Mouse (Mus musculus): Measurements from ENCODE around the gene Fcer1g. TPM values are rescaled to one million over a fixed set of nuclear protein-coding genes. Genes with fewer than 3 reads are reported as not detected.

Fcer1g gene
- polyA plus RNA-seq, 1 experiment, result 46.7 TPM

- Histone ChIP-seq H3K36me3 (ENCODE audit: control insufficient read depth, insufficient read depth, low read length) (no peaks in the 10 kb centered on the region), H3K27ac (ENCODE audit: insufficient read depth, low read depth, low read length) (no peak overlapping the region), H3K4me3 (ENCODE audit: low read depth, low read length) (no peak overlapping the region), H3K4me1 (ENCODE audit: control insufficient read depth, insufficient read depth, insufficient read length, low read length) (peaks cover 6% of the 10 kb centered on the region; the same call in 1 of the 2 replicates), H3K27me3 (ENCODE audit: control insufficient read depth, insufficient read depth, low read length) (peaks cover 11% of the 10 kb centered on the region; the same call in 1 of the 2 replicates)
- WGBS, result 80% methylated on average over 14 of the region's 14 CpGs
- TF ChIP-seq POLR2A (IDR thresholded peaks at IDR 0.05; ENCODE audit: low read depth, low read length), result no peak
- no peak for TF ChIP-seq CTCF (IDR thresholded peaks at IDR 0.05; ENCODE audit: extremely low read depth, insufficient read length, insufficient replicate concordance, low read depth, low read length)
Measured at GRCm38 (mm10) chr1:171189476-171190114, 44.6 kb downstream of the Fcer1g start.

GRCm38 (mm10) chr1:171189046-171189445 is 45.1 kb downstream of the Fcer1g start:
- 26% methylated on average over 8 of the region's 8 CpGs for WGBS
- Histone ChIP-seq H3K27ac (ENCODE audit: insufficient read depth, low read depth, low read length) (no peak overlapping the region), H3K27me3 (ENCODE audit: control insufficient read depth, insufficient read depth, low read length) (peaks cover 8% of the 10 kb centered on the region; the same call in 1 of the 2 replicates), H3K4me1 (ENCODE audit: control insufficient read depth, insufficient read depth, insufficient read length, low read length) (peaks cover 9% of the 10 kb centered on the region; the same call in 1 of the 2 replicates), H3K4me3 (ENCODE audit: low read depth, low read length) (no peak overlapping the region), H3K36me3 (ENCODE audit: control insufficient read depth, insufficient read depth, low read length) (no peaks in the 10 kb centered on the region)
- TF ChIP-seq POLR2A (IDR thresholded peaks at IDR 0.05; ENCODE audit: low read depth, low read length) (no peak), CTCF (IDR thresholded peaks at IDR 0.05; ENCODE audit: extremely low read depth, insufficient read length, insufficient replicate concordance, low read depth, low read length) (no peak)

- H3K4me1 ChIP-seq (ENCODE audit: control insufficient read depth, insufficient read depth, insufficient read length, low read length), result peaks cover 12% of the 10 kb centered on the region; the same call in 1 of the 2 replicates
- TF ChIP-seq CTCF (IDR thresholded peaks at IDR 0.05; ENCODE audit: extremely low read depth, insufficient read length, insufficient replicate concordance, low read depth, low read length) (no peak), POLR2A (IDR thresholded peaks at IDR 0.05; ENCODE audit: low read depth, low read length) (no peak)
- H3K27ac ChIP-seq (ENCODE audit: insufficient read depth, low read depth, low read length), result no peak overlapping the region
- H3K4me3 ChIP-seq (ENCODE audit: low read depth, low read length), result no peak overlapping the region
- H3K36me3 ChIP-seq (ENCODE audit: control insufficient read depth, insufficient read depth, low read length), result no peaks in the 10 kb centered on the region
- H3K27me3 ChIP-seq (ENCODE audit: control insufficient read depth, insufficient read depth, low read length), result no peaks in the 10 kb centered on the region; the same call in 1 of the 2 replicates
- 75% methylated on average over 13 of the region's 13 CpGs for WGBS
Measured at GRCm38 (mm10) chr1:171187851-171188700, 46.1 kb downstream of the Fcer1g start.

- no peaks in the 10 kb centered on the region for H3K27me3 ChIP-seq (ENCODE audit: control insufficient read depth, insufficient read depth, low read length)
- TF ChIP-seq POLR2A (IDR thresholded peaks at IDR 0.05; ENCODE audit: low read depth, low read length) (no peak), CTCF (IDR thresholded peaks at IDR 0.05; ENCODE audit: extremely low read depth, insufficient read length, insufficient replicate concordance, low read depth, low read length) (no peak)
- peaks cover 8% of the 10 kb centered on the region; the same call in 1 of the 2 replicates for H3K4me1 ChIP-seq (ENCODE audit: control insufficient read depth, insufficient read depth, insufficient read length, low read length)
- no peaks in the 10 kb centered on the region for H3K36me3 ChIP-seq (ENCODE audit: control insufficient read depth, insufficient read depth, low read length)
- 84% methylated on average over 8 of the region's 8 CpGs for WGBS
- no peak overlapping the region for H3K27ac ChIP-seq (ENCODE audit: insufficient read depth, low read depth, low read length)
- no peak overlapping the region for H3K4me3 ChIP-seq (ENCODE audit: low read depth, low read length)
Measured at GRCm38 (mm10) chr1:171185655-171186054, 48.5 kb downstream of the Fcer1g start.

GRCm38 (mm10) chr1:171184314-171184713 is 49.9 kb downstream of the Fcer1g start:
- Histone ChIP-seq H3K27ac (ENCODE audit: insufficient read depth, low read depth, low read length) (peak overlapping the region; percentile 37), H3K4me3 (ENCODE audit: low read depth, low read length) (no peak overlapping the region), H3K27me3 (ENCODE audit: control insufficient read depth, insufficient read depth, low read length) (no peaks in the 10 kb centered on the region), H3K36me3 (ENCODE audit: control insufficient read depth, insufficient read depth, low read length) (no peaks in the 10 kb centered on the region), H3K4me1 (ENCODE audit: control insufficient read depth, insufficient read depth, insufficient read length, low read length) (peaks cover 8% of the 10 kb centered on the region; the same call in 1 of the 2 replicates)
- TF ChIP-seq POLR2A (IDR thresholded peaks at IDR 0.05; ENCODE audit: low read depth, low read length), result no peak
- TF ChIP-seq CTCF (IDR thresholded peaks at IDR 0.05; ENCODE audit: extremely low read depth, insufficient read length, insufficient replicate concordance, low read depth, low read length), result peak; percentile 32; the same call in 1 of the 2 replicates
- WGBS, result 8% methylated on average over 7 of the region's 7 CpGs

- TF ChIP-seq CTCF (IDR thresholded peaks at IDR 0.05; ENCODE audit: extremely low read depth, insufficient read length, insufficient replicate concordance, low read depth, low read length), result no peak
- no peak for TF ChIP-seq POLR2A (IDR thresholded peaks at IDR 0.05; ENCODE audit: low read depth, low read length)
Measured at GRCm38 (mm10) chr1:171183620-171184019, 50.5 kb downstream of the Fcer1g start.

GRCm38 (mm10) chr1:171183025-171183424 is 51.1 kb downstream of the Fcer1g start:
- H3K27me3 ChIP-seq (ENCODE audit: control insufficient read depth, insufficient read depth, low read length), result no peaks in the 10 kb centered on the region
- peaks cover 8% of the 10 kb centered on the region; the same call in 1 of the 2 replicates for H3K4me1 ChIP-seq (ENCODE audit: control insufficient read depth, insufficient read depth, insufficient read length, low read length)
- TF ChIP-seq CTCF (IDR thresholded peaks at IDR 0.05; ENCODE audit: extremely low read depth, insufficient read length, insufficient replicate concordance, low read depth, low read length), result no peak
- no peak for TF ChIP-seq POLR2A (IDR thresholded peaks at IDR 0.05; ENCODE audit: low read depth, low read length)
- H3K36me3 ChIP-seq (ENCODE audit: control insufficient read depth, insufficient read depth, low read length), result no peaks in the 10 kb centered on the region
- no peak overlapping the region for H3K4me3 ChIP-seq (ENCODE audit: low read depth, low read length)
- H3K27ac ChIP-seq (ENCODE audit: insufficient read depth, low read depth, low read length), result no peak overlapping the region
- 91% methylated on average over 3 of the region's 3 CpGs for WGBS

More at GRCm38 (mm10) chr1:171183620-171184019, 50.5 kb downstream of the Fcer1g start:
- 58% methylated on average over 3 of the region's 3 CpGs for WGBS
- no peaks in the 10 kb centered on the region for H3K36me3 ChIP-seq (ENCODE audit: control insufficient read depth, insufficient read depth, low read length)
- H3K4me3 ChIP-seq (ENCODE audit: low read depth, low read length), result no peak overlapping the region
- H3K27me3 ChIP-seq (ENCODE audit: control insufficient read depth, insufficient read depth, low read length), result no peaks in the 10 kb centered on the region
- no peak overlapping the region for H3K27ac ChIP-seq (ENCODE audit: insufficient read depth, low read depth, low read length)
- peaks cover 8% of the 10 kb centered on the region; the same call in 1 of the 2 replicates for H3K4me1 ChIP-seq (ENCODE audit: control insufficient read depth, insufficient read depth, insufficient read length, low read length)

Other genes with a start within 250 kb of the Fcer1g start
- gene Fcgr4, start 215.4 kb downstream of the Fcer1g start, polyA plus RNA-seq (2012; rRNA removed), result 2.5 and 2.8 TPM in 2 replicates
- gene Fcgr3, start 169.4 kb downstream of the Fcer1g start, polyA plus RNA-seq (2012; rRNA removed), result 4.9 and 6.7 TPM in 2 replicates
- 0.96 and 1.2 TPM in 2 replicates for gene Cfap126, start 120.4 kb downstream of the Fcer1g start, polyA plus RNA-seq (2012; rRNA removed)
- 120 and 226 TPM in 2 replicates for gene Sdhc, start 83.8 kb downstream of the Fcer1g start, polyA plus RNA-seq (2012; rRNA removed)
- 0.28 and 0.66 TPM in 2 replicates for gene Mpz, start 83.7 kb downstream of the Fcer1g start, polyA plus RNA-seq (2012; rRNA removed)
- 10.9 and 13.9 TPM in 2 replicates for gene Pcp4l1, start 38.1 kb downstream of the Fcer1g start, polyA plus RNA-seq (2012; rRNA removed)
- 18.5 and 28.9 TPM in 2 replicates for gene Nr1i3, start 20.4 kb downstream of the Fcer1g start, polyA plus RNA-seq (2012; rRNA removed)
- 17.0 and 21.2 TPM in 2 replicates for gene Tomm40l, start 11.9 kb downstream of the Fcer1g start, polyA plus RNA-seq (2012; rRNA removed)
- gene Apoa2, start 9.3 kb downstream of the Fcer1g start, polyA plus RNA-seq (2012; rRNA removed), result 0.94 TPM in 1 of 2 replicates, not detected in the other
- gene Adamts4, start 16.1 kb upstream of the Fcer1g start, polyA plus RNA-seq (2012; rRNA removed), result 1.5 and 2.6 TPM in 2 replicates
- gene Ndufs2, start 17.0 kb upstream of the Fcer1g start, polyA plus RNA-seq (2012; rRNA removed), result 79.8 and 116 TPM in 2 replicates
- 38.5 and 78.5 TPM in 2 replicates for gene B4galt3, start 36.0 kb upstream of the Fcer1g start, polyA plus RNA-seq (2012; rRNA removed)
- 15.4 and 23.4 TPM in 2 replicates for gene Ppox, start 46.8 kb upstream of the Fcer1g start, polyA plus RNA-seq (2012; rRNA removed)
- gene Usp21, start 53.6 kb upstream of the Fcer1g start, polyA plus RNA-seq (2012; rRNA removed), result 18.3 and 30.2 TPM in 2 replicates
- 6.3 and 10.8 TPM in 2 replicates for gene Ufc1, start 60.7 kb upstream of the Fcer1g start, polyA plus RNA-seq (2012; rRNA removed)
- gene Dedd, start 94.8 kb upstream of the Fcer1g start, polyA plus RNA-seq (2012; rRNA removed), result 24.5 and 40.7 TPM in 2 replicates
- 36.8 and 50.7 TPM in 2 replicates for gene Nit1, start 111.3 kb upstream of the Fcer1g start, polyA plus RNA-seq (2012; rRNA removed)
- 5.0 and 7.5 TPM in 2 replicates for gene Pfdn2, start 111.3 kb upstream of the Fcer1g start, polyA plus RNA-seq (2012; rRNA removed)
- gene Klhdc9, start 126.4 kb upstream of the Fcer1g start, polyA plus RNA-seq (2012; rRNA removed), result 0.13 and 0.16 TPM in 2 replicates
- 0.33 and 1.1 TPM in 2 replicates for gene Nectin4, start 135.7 kb upstream of the Fcer1g start, polyA plus RNA-seq (2012; rRNA removed)
- 3.8 and 6.1 TPM in 2 replicates for gene Arhgap30, start 154.6 kb upstream of the Fcer1g start, polyA plus RNA-seq (2012; rRNA removed)
- 55.0 and 87.8 TPM in 2 replicates for gene Usf1, start 176.9 kb upstream of the Fcer1g start, polyA plus RNA-seq (2012; rRNA removed)
- 52.0 and 53.7 TPM in 2 replicates for gene Tstd1, start 184.5 kb upstream of the Fcer1g start, polyA plus RNA-seq (2012; rRNA removed)
- 49.7 and 142 TPM in 2 replicates for gene F11r, start 203.2 kb upstream of the Fcer1g start, polyA plus RNA-seq (2012; rRNA removed)